Mouse (Mus musculus): ENCODE results near the gene Coro7.

DNA sequence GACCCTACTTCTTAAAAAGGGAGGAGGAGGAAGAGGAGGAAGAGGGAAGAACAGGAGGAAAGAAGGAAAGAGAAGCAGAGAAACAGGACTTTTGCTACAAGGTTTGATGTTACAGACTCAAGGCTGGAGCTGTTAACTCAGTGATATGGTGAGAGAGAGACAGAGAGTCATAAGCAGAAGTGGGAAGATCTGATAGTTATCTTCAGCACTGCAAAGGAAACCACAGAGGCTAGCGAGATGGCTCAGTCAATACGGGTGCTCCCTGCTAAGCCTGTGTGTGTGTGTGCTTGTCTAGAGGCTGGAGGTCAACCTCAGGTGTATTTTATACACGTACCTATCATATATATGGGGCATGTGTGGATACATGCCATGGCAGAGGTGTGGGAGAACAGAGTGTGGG is 95.8 kb downstream of the Coro7 start:
- no peak for TF ChIP-seq CTCF (IDR thresholded peaks at IDR 0.05; ENCODE audit: low read depth, low read length)
- no peak for TF ChIP-seq POLR2A (IDR thresholded peaks at IDR 0.05; ENCODE audit: insufficient read depth, low read length)
